Mouse (Mus musculus) stomach, embryonic 16.5 days (tissue): Measurements from ENCODE around the gene B4galt5. TPM values are rescaled to one million over a fixed set of nuclear protein-coding genes. Genes with fewer than 3 reads are reported as not detected.

Source experiments
- ATAC-seq: fragments of 200-750 bp; cut with Nextera tagmentation; 2 replicates; pipeline ENCODE4 v1.8.0; 2017; ENCODE audit warnings: moderate number of reproducible peaks, moderate TSS enrichment; ENCODE audit not compliant: insufficient read depth, low FRiP score
- H3K27ac ChIP-seq: fragments of 300-500 bp; sonication (generic); 2 replicates; pipeline ENCODE4 v1.5.1; 2014; ENCODE audit warnings: low read length
- H3K27me3 ChIP-seq: fragments of 300-500 bp; sonication (generic); 2 replicates; pipeline ENCODE4 v1.6.1; 2014; ENCODE audit warnings: low read length, control low read depth, mixed read lengths; ENCODE audit not compliant: control insufficient read depth, insufficient read depth
- H3K36me3 ChIP-seq: fragments of 300-500 bp; sonication (generic); 2 replicates; pipeline ENCODE4 v1.6.1; 2014; ENCODE audit warnings: low read length; ENCODE audit not compliant: control insufficient read depth, insufficient read depth
- H3K4me1 ChIP-seq: fragments of 300-500 bp; sonication (generic); 2 replicates; pipeline ENCODE4 v1.6.1; 2014; ENCODE audit warnings: low read length, control low read depth, mixed read lengths; ENCODE audit not compliant: control insufficient read depth, insufficient read depth
- H3K4me2 ChIP-seq: fragments of 300-500 bp; sonication (generic); 2 replicates; pipeline ENCODE4 v1.6.1; 2014; ENCODE audit warnings: low read depth, low read length, mixed read lengths
- H3K4me3 ChIP-seq: fragments of 300-500 bp; sonication (generic); replicated peaks from 2 replicates; pipeline ENCODE4 v1.5.1; 2014; ENCODE audit warnings: mild to moderate bottlenecking, low read length
- H3K9ac ChIP-seq: fragments of 300-500 bp; sonication (generic); 2 replicates; pipeline ENCODE4 v1.6.1; 2014; ENCODE audit warnings: low read length
- H3K9me3 ChIP-seq: fragments of 300-500 bp; sonication (generic); replicated peaks from 2 replicates; pipeline ENCODE4 v1.6.1; 2016; ENCODE audit warnings: low read length, control low read depth; ENCODE audit not compliant: control insufficient read depth
- WGBS: fragments of 180-500 bp; shearing (Covaris S2); extraction: QIAGEN DNeasy Blood & Tissue Kit; methylation state at CpG from one replicate; pipeline ENCODE4 v1.1.7; 2014; 5-methylcytosine and 5-hydroxymethylcytosine counted together
- polyA plus RNA-seq: library from polyadenylated mRNA; unstranded; fragments of >200 nt; fragmentation: Nextera tagmentation; extraction: Ambion mirVana; gene quantifications from 2 replicates; pipeline ENCODE4 v1.2.1, GENCODE M21; 2015

The B4galt5 gene
- polyA plus RNA-seq, 1 experiment from 2014 or later, result 7.5 TPM

- H3K4me3 ChIP-seq, result no peak overlapping the region
- H3K36me3 ChIP-seq, result no peaks in the 10 kb centered on the region
- H3K9me3 ChIP-seq, result no peaks in the 10 kb centered on the region
- no peak overlapping the region for H3K9ac ChIP-seq
- H3K27ac ChIP-seq, result no peak overlapping the region
- no peak overlapping the region for H3K4me2 ChIP-seq
- no peak for ATAC-seq
- 74% methylated on average over 6 of the region's 6 CpGs for WGBS
- H3K4me1 ChIP-seq, result peaks cover 3% of the 10 kb centered on the region
- no peaks in the 10 kb centered on the region for H3K27me3 ChIP-seq
Observed at GRCm38 (mm10) chr2:167342876-167343275, 6.1 kb downstream of the B4galt5 start.

- H3K36me3 ChIP-seq, result no peaks in the 10 kb centered on the region
- peaks cover 21% of the 10 kb centered on the region for H3K4me1 ChIP-seq
- no peak overlapping the region for H3K4me3 ChIP-seq
- H3K27me3 ChIP-seq, result no peaks in the 10 kb centered on the region
- H3K9ac ChIP-seq, result no peak overlapping the region
- 48% methylated on average over 2 of the region's 2 CpGs for WGBS
- ATAC-seq, result no peak
- H3K4me2 ChIP-seq, result no peak overlapping the region
- H3K27ac ChIP-seq, result no peak overlapping the region
- no peaks in the 10 kb centered on the region for H3K9me3 ChIP-seq
Observed at GRCm38 (mm10) chr2:167337580-167337979, 11.4 kb downstream of the B4galt5 start.

- Histone ChIP-seq H3K27ac (peak overlapping the region; percentile 36; the same call in 1 of the 2 replicates), H3K4me2 (no peak overlapping the region), H3K27me3 (no peaks in the 10 kb centered on the region), H3K4me1 (peaks cover 25% of the 10 kb centered on the region), H3K9ac (peak overlapping the region; percentile 45; the same call in 1 of the 2 replicates), H3K4me3 (no peak overlapping the region), H3K36me3 (no peaks in the 10 kb centered on the region), H3K9me3 (no peaks in the 10 kb centered on the region)
- ATAC-seq, result no peak
- 43% methylated on average over 3 of the region's 3 CpGs for WGBS
Observed at GRCm38 (mm10) chr2:167337214-167337512, 11.8 kb downstream of the B4galt5 start.

- 47% methylated on average over 10 of the region's 10 CpGs for WGBS
- H3K27ac ChIP-seq, result peak overlapping the region; percentile 36; the same call in 1 of the 2 replicates
- peaks cover 29% of the 10 kb centered on the region for H3K4me1 ChIP-seq
- peak overlapping the region; percentile 45; the same call in 1 of the 2 replicates for H3K9ac ChIP-seq
- no peak overlapping the region for H3K4me2 ChIP-seq
- no peaks in the 10 kb centered on the region for H3K36me3 ChIP-seq
- H3K4me3 ChIP-seq, result no peak overlapping the region
- no peaks in the 10 kb centered on the region for H3K27me3 ChIP-seq
- no peaks in the 10 kb centered on the region for H3K9me3 ChIP-seq
- peak; percentile 49; the same call in 1 of the 2 replicates for ATAC-seq
Observed at GRCm38 (mm10) chr2:167336384-167337213, 12.4 kb downstream of the B4galt5 start.

- H3K4me1 ChIP-seq, result peaks cover 34% of the 10 kb centered on the region
- H3K4me2 ChIP-seq, result no peak overlapping the region
- no peak overlapping the region for H3K27ac ChIP-seq
- no peak overlapping the region for H3K9ac ChIP-seq
- no peaks in the 10 kb centered on the region for H3K27me3 ChIP-seq
- H3K4me3 ChIP-seq, result no peak overlapping the region
- WGBS, result 72% methylated on average over 9 of the region's 9 CpGs
- H3K9me3 ChIP-seq, result no peaks in the 10 kb centered on the region
- H3K36me3 ChIP-seq, result no peaks in the 10 kb centered on the region
- no peak for ATAC-seq
Observed at GRCm38 (mm10) chr2:167335066-167335465, 13.9 kb downstream of the B4galt5 start.

GRCm38 (mm10) chr2:167334312-167334711 lies 14.7 kb downstream of the B4galt5 start:
- H3K27ac ChIP-seq, result no peak overlapping the region
- no peak for ATAC-seq
- no peak overlapping the region for H3K4me2 ChIP-seq
- no peak overlapping the region for H3K4me3 ChIP-seq
- no peaks in the 10 kb centered on the region for H3K36me3 ChIP-seq
- WGBS, result 84% methylated on average over 4 of the region's 4 CpGs
- peaks cover 37% of the 10 kb centered on the region for H3K4me1 ChIP-seq
- H3K9me3 ChIP-seq, result no peaks in the 10 kb centered on the region
- no peak overlapping the region for H3K9ac ChIP-seq
- no peaks in the 10 kb centered on the region for H3K27me3 ChIP-seq

- ATAC-seq, result no peak
- no peak overlapping the region for H3K4me2 ChIP-seq
- no peak overlapping the region for H3K27ac ChIP-seq
- no peaks in the 10 kb centered on the region for H3K9me3 ChIP-seq
- no peak overlapping the region for H3K4me3 ChIP-seq
- no peak overlapping the region for H3K9ac ChIP-seq
- peaks cover 37% of the 10 kb centered on the region for H3K4me1 ChIP-seq
- WGBS, result 52% methylated on average over 6 of the region's 6 CpGs
- H3K27me3 ChIP-seq, result no peaks in the 10 kb centered on the region
- no peaks in the 10 kb centered on the region for H3K36me3 ChIP-seq
Observed at GRCm38 (mm10) chr2:167333450-167333849, 15.5 kb downstream of the B4galt5 start.

- H3K4me2 ChIP-seq, result no peak overlapping the region
- H3K27me3 ChIP-seq, result no peaks in the 10 kb centered on the region
- no peak overlapping the region for H3K4me3 ChIP-seq
- WGBS, result 66% methylated on average over 7 of the region's 7 CpGs
- no peaks in the 10 kb centered on the region for H3K36me3 ChIP-seq
- H3K27ac ChIP-seq, result no peak overlapping the region
- no peaks in the 10 kb centered on the region for H3K9me3 ChIP-seq
- H3K4me1 ChIP-seq, result peaks cover 35% of the 10 kb centered on the region
- ATAC-seq, result no peak
- no peak overlapping the region for H3K9ac ChIP-seq
Observed at GRCm38 (mm10) chr2:167332336-167332987, 16.5 kb downstream of the B4galt5 start.

- H3K9ac ChIP-seq, result no peak overlapping the region
- H3K27me3 ChIP-seq, result no peaks in the 10 kb centered on the region
- H3K27ac ChIP-seq, result no peak overlapping the region
- ATAC-seq, result peak; percentile 31; the same call in 1 of the 2 replicates
- no peaks in the 10 kb centered on the region for H3K9me3 ChIP-seq
- H3K36me3 ChIP-seq, result no peaks in the 10 kb centered on the region
- no peak overlapping the region for H3K4me2 ChIP-seq
- H3K4me3 ChIP-seq, result no peak overlapping the region
- H3K4me1 ChIP-seq, result peaks cover 25% of the 10 kb centered on the region
- 11% methylated on average over 5 of the region's 5 CpGs for WGBS
Observed at GRCm38 (mm10) chr2:167331432-167331921, 17.5 kb downstream of the B4galt5 start.
